Mouse (Mus musculus) limb, embryonic 14.5 days (tissue): ENCODE results near the gene Zdhhc1. TPM values are rescaled to one million over a fixed set of nuclear protein-coding genes. Genes with fewer than 3 reads are reported as not detected.

ENCODE experiments used
- ATAC-seq: fragments of 200-750 bp; cut with Nextera tagmentation; 2 replicates; pipeline ENCODE4 v1.8.0; 2017; ENCODE audit warnings: low read depth, moderate number of reproducible peaks, moderate TSS enrichment; ENCODE audit not compliant: low FRiP score
- DNase-seq: peaks from one replicate; pipeline ENCODE4 v3.0.0-alpha.2; 2015; ENCODE audit warnings: low spot score
- H3K27ac ChIP-seq: fragments of 300-500 bp; sonication (generic); replicated peaks from 2 replicates; pipeline ENCODE4 v1.5.1; 2014; ENCODE audit warnings: low read depth, mild to moderate bottlenecking, low read length, moderate library complexity, mixed read lengths
- H3K27me3 ChIP-seq: fragments of 300-500 bp; sonication (generic); 2 replicates; pipeline ENCODE4 v1.6.1; 2014; ENCODE audit warnings: low read length, mixed read lengths; ENCODE audit not compliant: control insufficient read depth, insufficient read depth
- H3K36me3 ChIP-seq: fragments of 300-500 bp; sonication (generic); 2 replicates; pipeline ENCODE4 v1.6.1; 2014; ENCODE audit warnings: mild to moderate bottlenecking, low read length, moderate library complexity, mixed read lengths; ENCODE audit not compliant: control insufficient read depth, insufficient read depth
- H3K4me1 ChIP-seq: fragments of 300-500 bp; sonication (generic); 2 replicates; pipeline ENCODE4 v1.6.1; 2014; ENCODE audit warnings: antibody characterized with exemption, low read length, mixed read lengths; ENCODE audit not compliant: control insufficient read depth, insufficient read depth
- H3K4me2 ChIP-seq: fragments of 300-500 bp; sonication (generic); replicated peaks from 2 replicates; pipeline ENCODE4 v1.6.1; 2014; ENCODE audit warnings: low read depth, mild to moderate bottlenecking, low read length, moderate library complexity; ENCODE audit not compliant: severe bottlenecking
- H3K4me3 ChIP-seq: fragments of 300-500 bp; sonication (generic); replicated peaks from 2 replicates; pipeline ENCODE4 v1.5.1; 2014; ENCODE audit warnings: low read length
- H3K9ac ChIP-seq: fragments of 300-500 bp; sonication (generic); 2 replicates; pipeline ENCODE4 v1.6.1; 2014; ENCODE audit warnings: mild to moderate bottlenecking, low read depth, low read length, moderate library complexity; ENCODE audit not compliant: severe bottlenecking
- H3K9me3 ChIP-seq: fragments of 300-500 bp; sonication (generic); 2 replicates; pipeline ENCODE4 v1.6.1; 2016; ENCODE audit warnings: low read length; ENCODE audit not compliant: control insufficient read depth
- POLR2A ChIP-seq: fragments of 200-500 bp; IDR thresholded peaks from 2 replicates; pipeline ENCODE4 v1.8.0; 2012; ENCODE audit warnings: inconsistent platforms, mild to moderate bottlenecking, moderate library complexity, borderline replicate concordance; ENCODE audit not compliant: insufficient read depth, insufficient read length; ENCODE audit errors: extremely low read depth
- WGBS: fragments of 180-500 bp; shearing (Covaris S2); extraction: QIAGEN DNeasy Blood & Tissue Kit; methylation state at CpG from one replicate; pipeline ENCODE4 v1.1.7; 2014; 5-methylcytosine and 5-hydroxymethylcytosine counted together
- polyA plus RNA-seq, 2 experiments: library from polyadenylated mRNA; depleted of rRNA in 1 of 2; stranded (reverse) in 1 of 2; unstranded in 1 of 2; fragments of >200 nt; fragmentation: Nextera tagmentation in 1 of 2; extraction: Ambion mirVana in 1 of 2; gene quantifications; 2 replicates each; pipeline versions ENCODE4 v1.2.1 to v1.2.3; 2012 to 2014

The Zdhhc1 gene
- polyA plus RNA-seq, 2 experiments = 36.8 to 72.3 TPM

DNA sequence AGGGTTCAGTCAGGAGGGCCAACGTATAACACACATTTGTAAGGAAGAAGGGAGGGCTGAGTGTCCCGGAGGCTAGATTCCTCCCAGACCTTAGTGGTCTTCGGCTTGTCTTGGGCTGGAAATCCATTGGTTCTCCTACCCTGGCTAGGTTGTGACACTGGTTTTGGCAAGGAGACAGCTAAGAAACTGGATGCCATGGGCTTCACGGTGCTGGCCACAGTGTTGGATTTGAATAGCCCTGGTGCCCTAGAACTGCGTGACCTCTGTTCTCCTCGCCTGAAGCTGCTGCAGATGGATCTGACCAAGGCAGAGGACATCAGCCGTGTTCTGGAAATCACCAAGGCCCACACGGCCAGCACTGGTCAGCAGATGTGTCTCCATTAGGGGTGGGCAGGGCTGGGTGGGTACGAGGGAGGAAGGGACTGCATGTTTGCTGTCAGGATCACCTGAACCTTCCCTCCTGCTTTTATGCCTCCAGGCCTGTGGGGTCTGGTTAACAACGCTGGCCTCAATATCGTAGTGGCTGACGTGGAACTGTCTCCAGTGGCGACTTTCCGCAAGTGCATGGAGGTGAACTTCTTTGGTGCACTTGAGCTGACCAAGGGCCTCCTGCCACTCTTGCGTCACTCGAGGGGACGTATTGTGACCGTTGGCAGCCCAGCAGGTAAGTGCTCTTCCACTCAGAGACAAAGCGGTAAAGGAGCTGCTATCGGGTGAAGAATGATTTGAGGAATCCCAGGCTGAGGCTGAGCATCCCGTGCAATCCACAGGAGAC is 25.5 kb upstream of the Zdhhc1 start:
- TF ChIP-seq POLR2A = no peak
- Histone ChIP-seq H3K9me3 (no peaks in the 10 kb centered on the region), H3K36me3 (peaks cover 28% of the 10 kb centered on the region), H3K27ac (no peak overlapping the region), H3K4me1 (peaks cover 28% of the 10 kb centered on the region), H3K4me3 (no peak overlapping the region), H3K27me3 (no peaks in the 10 kb centered on the region), H3K9ac (no peak overlapping the region), H3K4me2 (no peak overlapping the region)
- 69% methylated on average over 21 of the region's 21 CpGs for WGBS
- no peak for DNase-seq
- ATAC-seq = no peak

DNA sequence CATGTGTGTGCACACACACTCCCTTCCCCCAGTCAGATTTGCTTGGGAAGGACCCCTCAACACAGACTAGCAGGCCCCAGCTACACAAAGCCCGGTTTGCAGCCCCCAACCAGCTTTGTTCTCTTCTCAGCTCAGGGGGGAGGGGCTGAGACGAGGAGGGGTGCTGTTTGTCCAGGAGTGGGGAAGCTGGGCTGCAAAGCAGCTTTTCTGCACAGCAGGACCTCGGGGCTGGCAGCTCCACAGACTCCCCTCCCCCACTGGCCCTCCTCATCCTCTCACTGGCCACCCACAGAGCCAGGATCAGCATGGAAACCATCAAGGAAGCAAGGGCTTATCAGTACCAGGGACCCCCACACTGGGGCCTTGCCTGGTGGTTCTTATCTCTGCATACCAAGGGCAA is 24.4 kb upstream of the Zdhhc1 start:
- DNase-seq (no peak), ATAC-seq (no peak)
- WGBS = 0% methylated on average over 3 of the region's 3 CpGs
- peaks cover 33% of the 10 kb centered on the region for H3K4me1 ChIP-seq
- no peak for TF ChIP-seq POLR2A
- peaks cover 28% of the 10 kb centered on the region for H3K36me3 ChIP-seq
- no peak overlapping the region for H3K4me3 ChIP-seq
- H3K27ac ChIP-seq = no peak overlapping the region
- H3K27me3 ChIP-seq = no peaks in the 10 kb centered on the region
- H3K4me2 ChIP-seq = no peak overlapping the region
- no peaks in the 10 kb centered on the region for H3K9me3 ChIP-seq
- no peak overlapping the region; the same call in 1 of the 2 replicates for H3K9ac ChIP-seq

GRCm38 (mm10) chr8:105520521-105520920 is 23.8 kb upstream of the Zdhhc1 start:
- no peaks in the 10 kb centered on the region for H3K27me3 ChIP-seq
- no peak overlapping the region for H3K9ac ChIP-seq
- no peak for DNase-seq
- no peak overlapping the region for H3K4me2 ChIP-seq
- WGBS = 31% methylated on average over 5 of the region's 5 CpGs
- H3K9me3 ChIP-seq = no peaks in the 10 kb centered on the region
- no peak for ATAC-seq
- H3K4me3 ChIP-seq = no peak overlapping the region
- H3K27ac ChIP-seq = no peak overlapping the region
- H3K36me3 ChIP-seq = peaks cover 28% of the 10 kb centered on the region
- TF ChIP-seq POLR2A = no peak
- peaks cover 34% of the 10 kb centered on the region for H3K4me1 ChIP-seq

DNA sequence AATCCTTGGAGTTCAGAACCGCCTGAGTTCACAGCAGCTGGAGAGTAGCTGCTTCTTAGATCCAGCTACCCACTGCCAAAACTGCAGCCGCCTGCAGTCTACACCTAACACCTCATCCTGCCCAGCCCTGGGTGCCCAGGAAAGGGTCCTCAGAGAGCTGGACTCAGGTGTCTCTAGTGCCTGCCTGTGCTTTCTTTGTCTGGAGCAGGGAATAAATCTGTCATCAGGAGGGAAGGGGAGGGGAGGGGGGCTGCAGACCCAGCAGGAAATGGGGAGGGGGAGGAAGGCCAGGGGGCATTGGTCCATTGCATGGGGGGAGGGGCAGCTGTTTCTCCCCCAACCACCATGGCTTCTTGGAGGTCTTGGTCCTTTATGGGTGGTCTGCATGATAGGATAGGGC is 22.9 kb upstream of the Zdhhc1 start:
- no peak overlapping the region for H3K27ac ChIP-seq
- H3K4me1 ChIP-seq = peaks cover 34% of the 10 kb centered on the region
- peak overlapping the region; percentile 56 for H3K4me3 ChIP-seq
- no peaks in the 10 kb centered on the region for H3K27me3 ChIP-seq
- WGBS = 5% methylated on average over 2 of the region's 2 CpGs
- H3K36me3 ChIP-seq = peaks cover 21% of the 10 kb centered on the region
- H3K9me3 ChIP-seq = no peaks in the 10 kb centered on the region
- H3K4me2 ChIP-seq = peak overlapping the region; percentile 97
- no peak for TF ChIP-seq POLR2A
- DNase-seq (no peak), ATAC-seq (no peak)
- H3K9ac ChIP-seq = no peak overlapping the region

- peak; percentile 51 for ATAC-seq
- H3K9ac ChIP-seq = peak within 1 kb of the TSS; percentile 62
- peak within 1 kb of the TSS; percentile 61 for H3K27ac ChIP-seq
- peak; percentile 27 for DNase-seq
- H3K9me3 ChIP-seq = no peaks in the 10 kb centered on the region
- WGBS = under 1% methylated on average over 54 of the region's 68 CpGs
- H3K27me3 ChIP-seq = no peaks in the 10 kb centered on the region
- peak within 1 kb of the TSS; percentile 56 for H3K4me3 ChIP-seq
- H3K36me3 ChIP-seq = peaks cover 15% of the 10 kb centered on the region
- H3K4me2 ChIP-seq = peak within 1 kb of the TSS; percentile 97
- H3K4me1 ChIP-seq = peaks cover 34% of the 10 kb centered on the region
- TF ChIP-seq POLR2A = no peak
Observed at GRCm38 (mm10) chr8:105518436-105519313, 22.0 kb upstream of the Zdhhc1 start, which contains the start of gene Hsd11b2. Gene Hsd11b2, plus strand, starts transcription at chr8:105518755.
